Mouse (Mus musculus): Measurements from ENCODE around the gene Mrpl44.

DNA sequence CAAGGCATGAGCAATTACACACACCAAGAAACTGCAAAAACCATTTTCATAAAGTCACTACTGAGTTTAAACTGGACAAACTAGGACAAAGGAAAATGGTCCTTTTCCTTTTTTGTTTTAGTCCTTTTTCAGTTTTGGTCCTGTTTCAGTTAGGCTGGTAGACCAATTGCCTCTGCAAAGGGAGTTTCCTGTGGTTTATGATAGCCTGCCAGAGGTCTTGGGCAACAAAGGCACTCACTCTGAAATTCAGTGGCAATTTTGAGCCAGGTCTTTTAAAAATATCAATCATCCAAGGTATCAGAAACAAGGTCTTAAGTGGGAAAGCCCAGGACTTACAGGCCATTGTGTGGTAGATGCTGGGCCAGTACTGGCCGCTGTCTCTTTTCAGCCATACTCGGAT is 36.1 kb upstream of the Mrpl44 start:
- no peak for TF ChIP-seq CTCF (IDR thresholded peaks at IDR 0.05; ENCODE audit: low read depth)
- no peak for TF ChIP-seq EP300 (IDR thresholded peaks at IDR 0.05; ENCODE audit: low read depth)
